Mouse (Mus musculus): ENCODE measurements around the gene Ltbr. TPM values are rescaled to one million over a fixed set of nuclear protein-coding genes. Genes with fewer than 3 reads are reported as not detected.

Ltbr gene
- 78.6 and 83.8 TPM in 2 replicates for polyA plus RNA-seq (2015; fragmentation: Nextera tagmentation; extraction: Ambion mirVana)

- peak within 1 kb of the TSS; percentile 62 for H3K4me3 ChIP-seq (replicated peaks)
- no peaks in the 10 kb centered on the region for H3K9me3 ChIP-seq
- H3K4me2 ChIP-seq (replicated peaks) = peak within 1 kb of the TSS; percentile 68
- H3K9ac ChIP-seq = peak within 1 kb of the TSS; percentile 76
- H3K4me1 ChIP-seq (replicated peaks) = peaks cover 25% of the 10 kb centered on the region
- ATAC-seq = peak; percentile 96
- WGBS = 1% methylated on average over 45 of the region's 46 CpGs
- H3K36me3 ChIP-seq = no peaks in the 10 kb centered on the region
- no peaks in the 10 kb centered on the region for H3K27me3 ChIP-seq (replicated peaks)
- H3K27ac ChIP-seq = peak within 1 kb of the TSS; percentile 65
Measured at GRCm38 (mm10) chr6:125313546-125314230, at the start of gene Ltbr. Ltbr (minus strand) TSS chr6:125313885.

GRCm38 (mm10) chr6:125363021-125363420, 49.3 kb upstream of the Ltbr start:
- ATAC-seq = 0 out of 2 replicates have a peak, but pooled peaks have one; percentile 7
- no peaks in the 10 kb centered on the region for H3K27me3 ChIP-seq (replicated peaks)
- H3K4me3 ChIP-seq (replicated peaks) = no peak overlapping the region
- 43% methylated on average over 15 of the region's 15 CpGs for WGBS
- H3K4me1 ChIP-seq (replicated peaks) = peaks cover 37% of the 10 kb centered on the region
- H3K36me3 ChIP-seq = peaks cover 17% of the 10 kb centered on the region
- no peak overlapping the region for H3K9ac ChIP-seq
- peak overlapping the region; percentile 52; the same call in 1 of the 2 replicates for H3K27ac ChIP-seq
- H3K4me2 ChIP-seq (replicated peaks) = peak overlapping the region; percentile 39
- no peaks in the 10 kb centered on the region for H3K9me3 ChIP-seq

DNA sequence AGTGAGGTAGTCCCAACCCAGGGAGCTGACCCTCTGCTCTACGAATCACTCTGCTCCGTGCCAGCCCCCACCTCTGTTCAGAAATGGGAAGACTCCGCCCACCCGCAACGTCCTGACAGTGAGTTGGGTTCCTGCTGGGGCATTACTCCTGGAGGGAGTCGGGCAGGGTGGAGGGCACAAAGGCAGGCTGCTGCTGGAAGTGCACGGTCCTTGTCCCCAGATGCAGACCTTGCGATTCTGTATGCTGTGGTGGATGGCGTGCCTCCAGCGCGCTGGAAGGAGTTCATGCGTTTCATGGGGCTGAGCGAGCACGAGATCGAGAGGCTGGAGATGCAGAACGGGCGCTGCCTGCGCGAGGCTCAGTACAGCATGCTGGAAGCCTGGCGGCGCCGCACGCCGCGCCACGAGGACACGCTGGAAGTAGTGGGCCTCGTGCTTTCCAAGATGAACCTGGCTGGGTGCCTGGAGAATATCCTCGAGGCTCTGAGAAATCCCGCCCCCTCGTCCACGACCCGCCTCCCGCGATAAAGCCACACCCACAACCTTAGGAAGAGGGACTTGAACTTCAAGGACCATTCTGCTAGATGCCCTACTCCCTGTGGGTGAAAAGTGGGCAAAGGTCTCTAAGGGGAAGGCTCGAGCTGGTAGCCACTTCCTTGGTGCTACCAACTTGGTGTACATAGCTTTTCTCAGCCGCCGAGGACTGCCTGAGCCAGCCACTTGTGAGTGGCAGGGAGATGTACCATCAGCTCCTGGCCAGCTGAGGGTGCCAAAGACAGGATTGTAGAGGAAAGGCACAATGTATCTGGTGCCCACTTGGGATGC, 48.0 kb upstream of the Ltbr start:
- Histone ChIP-seq H3K9me3 (no peaks in the 10 kb centered on the region), H3K4me2 (replicated peaks) (no peak overlapping the region), H3K9ac (no peak overlapping the region), H3K4me1 (replicated peaks) (peaks cover 35% of the 10 kb centered on the region), H3K27ac (0 out of 2 replicates have a peak overlapping the region, but pooled peaks have one; percentile 36), H3K27me3 (replicated peaks) (no peaks in the 10 kb centered on the region), H3K4me3 (replicated peaks) (no peak overlapping the region), H3K36me3 (peaks cover 23% of the 10 kb centered on the region)
- WGBS = 48% methylated on average over 38 of the region's 38 CpGs
- ATAC-seq = peak; percentile 27; the same call in 1 of the 2 replicates

DNA sequence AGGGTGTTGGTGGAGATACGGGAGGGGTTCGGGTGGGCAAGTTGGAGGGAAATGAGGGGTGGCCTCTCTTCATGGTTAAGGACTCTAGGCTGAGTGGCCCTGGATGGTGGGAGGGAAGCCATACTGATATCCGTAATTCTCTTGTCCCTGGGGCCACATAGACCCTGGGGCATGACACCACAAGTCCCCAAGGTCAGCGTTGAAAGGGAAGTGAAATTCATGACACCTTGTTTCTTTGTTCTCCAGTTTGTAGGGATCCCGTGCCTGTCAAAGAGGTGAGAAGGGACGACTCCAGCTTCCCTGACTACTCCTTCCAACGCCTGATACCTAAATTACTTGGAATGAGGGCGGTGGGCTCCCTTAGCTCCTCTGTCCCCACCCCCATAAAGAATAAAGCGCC, 47.2 kb upstream of the Ltbr start:
- H3K4me1 ChIP-seq (replicated peaks) = peaks cover 40% of the 10 kb centered on the region
- H3K36me3 ChIP-seq = peaks cover 23% of the 10 kb centered on the region
- H3K4me2 ChIP-seq (replicated peaks) = no peak overlapping the region
- WGBS = 80% methylated on average over 9 of the region's 9 CpGs
- no peaks in the 10 kb centered on the region for H3K27me3 ChIP-seq (replicated peaks)
- ATAC-seq = no peak
- H3K27ac ChIP-seq = no peak overlapping the region
- H3K9ac ChIP-seq = no peak overlapping the region
- no peak overlapping the region for H3K4me3 ChIP-seq (replicated peaks)
- H3K9me3 ChIP-seq = no peaks in the 10 kb centered on the region

DNA sequence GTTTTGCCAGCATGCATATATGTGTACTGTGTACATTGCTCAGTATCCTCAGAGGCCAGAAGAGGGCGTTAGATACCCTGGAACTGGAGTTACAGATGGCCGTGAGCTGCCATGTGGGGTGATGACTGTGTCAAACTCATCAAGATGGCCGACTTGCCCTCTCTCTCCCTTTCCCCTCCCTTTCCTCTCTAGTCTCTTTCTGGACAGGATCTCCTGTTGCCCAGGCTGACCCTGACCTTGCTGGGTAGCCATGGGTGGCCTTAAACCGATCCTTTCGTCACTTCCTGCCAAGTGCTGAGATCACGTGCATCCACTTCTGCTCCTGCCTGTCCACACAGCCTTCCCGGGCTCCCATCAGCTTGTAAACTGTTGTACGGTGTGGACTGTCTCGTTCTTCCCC, 46.3 kb upstream of the Ltbr start:
- Histone ChIP-seq H3K4me3 (replicated peaks) (no peak overlapping the region), H3K27ac (no peak overlapping the region), H3K36me3 (peaks cover 23% of the 10 kb centered on the region), H3K9ac (no peak overlapping the region), H3K4me2 (replicated peaks) (no peak overlapping the region), H3K4me1 (replicated peaks) (peaks cover 48% of the 10 kb centered on the region), H3K9me3 (no peaks in the 10 kb centered on the region), H3K27me3 (replicated peaks) (no peaks in the 10 kb centered on the region)
- no peak for ATAC-seq
- 54% methylated on average over 9 of the region's 9 CpGs for WGBS

- no peak overlapping the region for H3K27ac ChIP-seq
- H3K4me1 ChIP-seq (replicated peaks) = peaks cover 52% of the 10 kb centered on the region
- H3K36me3 ChIP-seq = peaks cover 23% of the 10 kb centered on the region
- no peak for ATAC-seq
- H3K4me2 ChIP-seq (replicated peaks) = no peak overlapping the region
- no peak overlapping the region for H3K4me3 ChIP-seq (replicated peaks)
- no peak overlapping the region for H3K9ac ChIP-seq
- H3K27me3 ChIP-seq (replicated peaks) = no peaks in the 10 kb centered on the region
- no peaks in the 10 kb centered on the region for H3K9me3 ChIP-seq
- 87% methylated on average over 15 of the region's 15 CpGs for WGBS
Measured at GRCm38 (mm10) chr6:125357334-125357733, 43.6 kb upstream of the Ltbr start.

DNA sequence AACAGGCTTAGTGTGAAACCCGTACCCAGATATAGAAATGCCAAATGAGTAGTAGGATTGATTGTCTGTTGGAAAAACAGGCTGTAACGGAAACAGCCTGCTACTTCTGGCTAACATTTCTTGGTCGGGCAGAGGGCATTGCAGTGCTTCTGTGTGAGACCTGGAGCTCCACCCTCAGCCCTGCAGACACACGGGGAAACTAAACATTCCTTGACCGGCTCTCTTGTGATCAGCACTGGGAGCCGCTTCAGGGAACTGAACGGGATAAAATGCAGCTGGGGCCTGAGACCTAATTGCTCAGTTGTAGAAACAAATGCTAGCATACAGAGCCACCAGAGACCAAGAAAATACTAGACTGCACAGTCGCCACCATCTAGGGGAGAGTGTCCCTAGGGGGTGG, 42.6 kb upstream of the Ltbr start:
- no peak for ATAC-seq
- Histone ChIP-seq H3K36me3 (peaks cover 19% of the 10 kb centered on the region), H3K27me3 (replicated peaks) (no peaks in the 10 kb centered on the region), H3K9ac (no peak overlapping the region), H3K4me2 (replicated peaks) (no peak overlapping the region), H3K9me3 (no peaks in the 10 kb centered on the region), H3K4me1 (replicated peaks) (peaks cover 54% of the 10 kb centered on the region), H3K4me3 (replicated peaks) (no peak overlapping the region), H3K27ac (no peak overlapping the region)
- WGBS = 16% methylated on average over 8 of the region's 8 CpGs

- no peaks in the 10 kb centered on the region for H3K27me3 ChIP-seq (replicated peaks)
- peak overlapping the region; percentile 53 for H3K4me2 ChIP-seq (replicated peaks)
- peak overlapping the region; percentile 75 for H3K27ac ChIP-seq
- peaks cover 59% of the 10 kb centered on the region for H3K4me1 ChIP-seq (replicated peaks)
- 13% methylated on average over 10 of the region's 10 CpGs for WGBS
- no peaks in the 10 kb centered on the region for H3K9me3 ChIP-seq
- peak overlapping the region; percentile 11; the same call in 1 of the 2 replicates for H3K4me3 ChIP-seq (replicated peaks)
- peaks cover 13% of the 10 kb centered on the region for H3K36me3 ChIP-seq
- H3K9ac ChIP-seq = peak overlapping the region; percentile 13
- no peak; the same call in 1 of the 2 replicates for ATAC-seq
Measured at GRCm38 (mm10) chr6:125355197-125355741, 41.6 kb upstream of the Ltbr start.

DNA sequence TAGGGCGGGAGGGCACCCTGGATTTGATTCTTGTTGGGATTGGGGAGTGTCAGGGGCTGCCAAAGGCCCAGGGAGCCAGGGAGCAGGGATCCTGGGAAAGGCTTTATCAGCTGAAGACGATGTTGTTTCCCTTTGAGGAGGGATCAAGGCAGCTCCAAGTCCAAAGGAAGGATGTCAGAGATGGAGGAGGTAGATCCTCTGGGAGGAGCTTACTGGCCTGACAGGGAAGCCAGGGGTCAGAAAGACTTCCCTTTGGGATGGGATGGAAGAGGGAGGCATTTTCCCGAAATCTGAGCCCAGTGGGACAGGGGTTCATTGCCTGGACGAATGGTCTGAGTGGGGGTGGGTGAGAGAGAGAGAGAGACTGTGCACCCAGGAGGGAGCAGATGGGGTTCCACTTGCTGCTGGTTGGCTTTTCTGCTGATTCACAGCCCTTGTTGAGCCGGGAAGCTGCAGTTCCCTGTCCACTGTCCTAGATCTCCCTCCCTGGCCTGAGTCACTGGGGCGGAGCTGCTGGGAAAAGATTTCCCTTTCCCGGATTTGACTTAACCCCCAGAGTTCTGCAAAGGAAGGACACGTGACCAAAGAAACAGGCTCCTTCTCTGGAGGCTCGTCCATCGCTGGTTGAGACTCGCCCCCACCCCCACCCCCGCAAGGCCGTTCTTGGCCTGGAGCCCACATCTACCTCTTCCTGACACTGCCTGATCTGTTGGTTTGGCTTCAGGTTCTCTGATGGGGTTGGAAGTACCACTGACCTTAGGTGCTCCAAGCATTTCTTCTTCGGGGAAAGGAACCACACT, 40.9 kb upstream of the Ltbr start:
- peak overlapping the region; percentile 26; the same call in 1 of the 2 replicates for H3K9ac ChIP-seq
- H3K9me3 ChIP-seq = no peaks in the 10 kb centered on the region
- H3K27me3 ChIP-seq (replicated peaks) = no peaks in the 10 kb centered on the region
- H3K4me1 ChIP-seq (replicated peaks) = peaks cover 59% of the 10 kb centered on the region
- peak; percentile 49 for ATAC-seq
- peak overlapping the region; percentile 11; the same call in 1 of the 2 replicates for H3K4me3 ChIP-seq (replicated peaks)
- peak overlapping the region; percentile 53 for H3K4me2 ChIP-seq (replicated peaks)
- peak overlapping the region; percentile 75 for H3K27ac ChIP-seq
- peaks cover 13% of the 10 kb centered on the region for H3K36me3 ChIP-seq
- WGBS = 9% methylated on average over 14 of the region's 14 CpGs

- Histone ChIP-seq H3K27ac (peak overlapping the region; percentile 75; the same call in 1 of the 2 replicates), H3K27me3 (replicated peaks) (no peaks in the 10 kb centered on the region), H3K4me2 (replicated peaks) (peak overlapping the region; percentile 53; the same call in 1 of the 2 replicates), H3K9ac (no peak overlapping the region), H3K9me3 (no peaks in the 10 kb centered on the region), H3K36me3 (peaks cover 12% of the 10 kb centered on the region), H3K4me1 (replicated peaks) (peaks cover 63% of the 10 kb centered on the region), H3K4me3 (replicated peaks) (no peak overlapping the region)
- no peak for ATAC-seq
- 78% methylated on average over 4 of the region's 4 CpGs for WGBS
Measured at GRCm38 (mm10) chr6:125353655-125354054, 40.0 kb upstream of the Ltbr start.

GRCm38 (mm10) chr6:125353221-125353620, 39.5 kb upstream of the Ltbr start:
- no peak for ATAC-seq
- H3K9me3 ChIP-seq = no peaks in the 10 kb centered on the region
- no peak overlapping the region for H3K4me2 ChIP-seq (replicated peaks)
- peaks cover 8% of the 10 kb centered on the region for H3K36me3 ChIP-seq
- H3K27ac ChIP-seq = no peak overlapping the region
- 75% methylated on average over 11 of the region's 11 CpGs for WGBS
- H3K4me1 ChIP-seq (replicated peaks) = peaks cover 67% of the 10 kb centered on the region
- H3K4me3 ChIP-seq (replicated peaks) = no peak overlapping the region
- peak overlapping the region; percentile 15; the same call in 1 of the 2 replicates for H3K9ac ChIP-seq
- no peaks in the 10 kb centered on the region for H3K27me3 ChIP-seq (replicated peaks)

All from intestine, embryonic 15.5 days (tissue).